Mouse (Mus musculus) stomach, embryonic 15.5 days (tissue): Measurements from ENCODE around the gene Igf2bp1. TPM values are rescaled to one million over a fixed set of nuclear protein-coding genes. Genes with fewer than 3 reads are reported as not detected.

Experiments
- ATAC-seq: fragments of 200-750 bp; cut with Nextera tagmentation; 2 replicates; pipeline ENCODE4 v1.8.0; 2017; ENCODE audit warnings: low read depth, moderate number of reproducible peaks, moderate TSS enrichment; ENCODE audit not compliant: insufficient read depth, low FRiP score
- H3K27ac ChIP-seq: fragments of 300-500 bp; sonication (generic); 2 replicates; pipeline ENCODE4 v1.5.1; 2015; ENCODE audit warnings: mild to moderate bottlenecking, inconsistent platforms
- H3K27me3 ChIP-seq: fragments of 300-500 bp; sonication (generic); replicated peaks from 2 replicates; pipeline ENCODE4 v1.6.1; 2015; ENCODE audit warnings: inconsistent platforms
- H3K36me3 ChIP-seq: fragments of 300-500 bp; sonication (generic); 2 replicates; pipeline ENCODE4 v1.6.1; 2015; ENCODE audit warnings: inconsistent platforms
- H3K4me1 ChIP-seq: fragments of 300-500 bp; sonication (generic); 2 replicates; pipeline ENCODE4 v1.6.1; 2015; ENCODE audit warnings: inconsistent platforms
- H3K4me2 ChIP-seq: fragments of 300-500 bp; sonication (generic); 2 replicates; pipeline ENCODE4 v1.6.1; 2015; ENCODE audit warnings: mild to moderate bottlenecking, inconsistent platforms
- H3K4me3 ChIP-seq: fragments of 300-500 bp; sonication (generic); replicated peaks from 2 replicates; pipeline ENCODE4 v1.5.1; 2015; ENCODE audit warnings: inconsistent platforms
- H3K9ac ChIP-seq: fragments of 300-500 bp; sonication (generic); 2 replicates; pipeline ENCODE4 v1.6.1; 2015; ENCODE audit warnings: inconsistent platforms
- H3K9me3 ChIP-seq: fragments of 300-500 bp; sonication (generic); 2 replicates; pipeline ENCODE4 v1.6.1; 2016; ENCODE audit warnings: inconsistent platforms
- WGBS: fragments of 180-500 bp; shearing (Covaris S2); methylation state at CpG from one replicate; pipeline ENCODE4 v1.1.7; 2015; 5-methylcytosine and 5-hydroxymethylcytosine counted together
- polyA plus RNA-seq: library from polyadenylated mRNA; unstranded; fragments of >200 nt; fragmentation: Nextera tagmentation; extraction: Ambion mirVana; gene quantifications from 2 replicates; pipeline ENCODE4 v1.2.1, GENCODE M21; 2015

Gene Igf2bp1
- polyA plus RNA-seq, 1 experiment from 2014 or later: 27.8 TPM

DNA sequence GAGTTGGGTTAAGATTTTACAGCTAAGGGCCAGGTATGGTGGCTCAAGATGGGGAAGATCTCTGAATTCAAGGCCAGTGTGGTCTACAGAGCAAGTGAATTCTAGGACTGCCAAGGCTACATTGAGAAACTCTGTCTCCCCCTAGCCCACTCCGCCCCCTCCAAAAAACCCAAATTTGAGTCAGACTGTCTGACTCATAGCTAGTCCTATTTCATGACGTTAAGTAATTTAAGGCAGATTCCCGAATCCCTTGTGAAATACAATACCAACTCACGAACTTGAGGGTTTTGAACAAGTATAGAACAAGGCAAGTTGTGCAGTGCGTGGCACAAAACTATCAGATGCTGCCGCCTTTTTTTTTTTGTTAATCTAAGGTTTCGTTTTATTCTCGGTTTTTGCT, 28.4 kb upstream of the Igf2bp1 start:
- 0 out of 2 replicates have a peak, but pooled peaks cover 4% of the 10 kb centered on the region for H3K4me1 ChIP-seq
- H3K36me3 ChIP-seq: 0 out of 2 replicates have a peak, but pooled peaks cover 1% of the 10 kb centered on the region
- H3K4me3 ChIP-seq: peak overlapping the region; percentile 78
- no peak for ATAC-seq
- peak overlapping the region; percentile 41; the same call in 1 of the 2 replicates for H3K27ac ChIP-seq
- H3K27me3 ChIP-seq: no peaks in the 10 kb centered on the region
- no peak overlapping the region; the same call in 1 of the 2 replicates for H3K9ac ChIP-seq
- peak overlapping the region; percentile 92 for H3K4me2 ChIP-seq
- H3K9me3 ChIP-seq: no peaks in the 10 kb centered on the region
- 42% methylated on average over 8 of the region's 8 CpGs for WGBS

DNA sequence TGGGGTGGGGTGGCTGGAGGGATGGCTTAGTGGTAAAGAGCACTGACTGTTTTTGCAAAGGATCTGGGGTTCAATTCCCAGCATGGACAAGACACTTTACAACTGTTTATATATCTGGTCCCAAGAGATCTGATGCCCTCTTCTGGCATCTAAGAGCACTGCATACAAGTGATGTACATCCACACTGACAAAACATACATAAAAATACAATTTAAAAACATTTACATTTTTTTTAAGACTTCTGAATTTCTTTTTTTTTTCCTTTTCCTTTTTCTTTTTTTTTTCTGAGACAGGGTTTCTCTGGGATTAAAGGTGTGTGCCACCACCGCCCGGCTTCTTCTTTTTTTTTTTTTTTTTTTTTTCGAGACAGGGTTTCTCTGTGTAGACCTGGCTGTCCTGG, 27.5 kb upstream of the Igf2bp1 start:
- no peak overlapping the region for H3K4me2 ChIP-seq
- no peak overlapping the region for H3K9ac ChIP-seq
- 77% methylated on average over 3 of the region's 3 CpGs for WGBS

DNA sequence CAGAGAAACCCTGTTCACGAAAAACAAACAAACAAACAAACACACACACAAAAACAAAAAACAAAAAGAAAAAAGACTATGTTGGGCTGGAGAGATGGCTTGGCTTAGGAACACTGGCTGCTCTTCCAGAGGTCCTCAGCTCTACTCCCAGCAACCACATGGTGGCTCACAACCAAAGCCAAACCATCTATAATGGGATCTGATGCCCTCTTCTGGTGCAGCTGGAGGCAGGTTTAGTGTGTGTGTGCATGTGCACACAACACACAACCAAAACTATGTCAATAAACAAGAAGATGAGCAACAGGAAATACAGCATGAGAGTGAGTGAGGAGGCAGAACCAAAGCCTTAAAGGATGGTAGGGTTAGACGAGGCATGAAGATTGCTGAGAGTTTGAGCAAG, 26.0 kb upstream of the Igf2bp1 start:
- Histone ChIP-seq H3K27me3 (no peaks in the 10 kb centered on the region), H3K4me1 (0 out of 2 replicates have a peak, but pooled peaks cover 3% of the 10 kb centered on the region), H3K36me3 (no peaks in the 10 kb centered on the region), H3K9ac (no peak overlapping the region), H3K27ac (no peak overlapping the region), H3K9me3 (no peaks in the 10 kb centered on the region), H3K4me2 (no peak overlapping the region), H3K4me3 (no peak overlapping the region)
- WGBS: 72% methylated on average over 2 of the region's 2 CpGs
- no peak for ATAC-seq

More for the DNA sequence above, 27.5 kb upstream of the Igf2bp1 start:
- H3K36me3 ChIP-seq: no peaks in the 10 kb centered on the region
- H3K9me3 ChIP-seq: no peaks in the 10 kb centered on the region
- no peak for ATAC-seq
- 0 out of 2 replicates have a peak, but pooled peaks cover 4% of the 10 kb centered on the region for H3K4me1 ChIP-seq
- no peaks in the 10 kb centered on the region for H3K27me3 ChIP-seq
- H3K4me3 ChIP-seq: no peak overlapping the region
- H3K27ac ChIP-seq: no peak overlapping the region

DNA sequence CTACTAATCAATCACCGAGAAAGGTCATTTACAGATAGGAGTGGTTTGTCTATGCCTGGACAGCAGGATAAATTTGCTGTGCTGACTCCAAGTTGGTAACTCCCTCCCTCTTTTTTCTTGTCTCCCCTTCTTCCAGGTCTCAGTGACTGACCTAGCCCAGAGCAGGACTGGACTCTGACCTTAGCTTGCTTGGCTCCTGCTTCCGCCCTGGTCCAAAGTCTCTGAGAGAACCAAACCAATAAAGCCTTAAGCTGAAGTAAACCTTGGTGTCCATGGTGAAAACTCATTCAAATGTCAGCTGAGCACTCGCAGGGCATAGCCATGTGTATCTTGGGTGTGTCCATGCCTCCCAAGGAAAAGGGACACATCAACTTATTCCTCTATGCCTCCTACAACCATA, 24.8 kb upstream of the Igf2bp1 start:
- Histone ChIP-seq H3K4me3 (no peak overlapping the region), H3K9me3 (no peaks in the 10 kb centered on the region), H3K27me3 (no peaks in the 10 kb centered on the region), H3K4me2 (no peak overlapping the region), H3K4me1 (no peaks in the 10 kb centered on the region), H3K27ac (no peak overlapping the region), H3K36me3 (no peaks in the 10 kb centered on the region), H3K9ac (no peak overlapping the region)
- ATAC-seq: no peak; the same call in 1 of the 2 replicates
- WGBS: 79% methylated on average over 3 of the region's 3 CpGs

DNA sequence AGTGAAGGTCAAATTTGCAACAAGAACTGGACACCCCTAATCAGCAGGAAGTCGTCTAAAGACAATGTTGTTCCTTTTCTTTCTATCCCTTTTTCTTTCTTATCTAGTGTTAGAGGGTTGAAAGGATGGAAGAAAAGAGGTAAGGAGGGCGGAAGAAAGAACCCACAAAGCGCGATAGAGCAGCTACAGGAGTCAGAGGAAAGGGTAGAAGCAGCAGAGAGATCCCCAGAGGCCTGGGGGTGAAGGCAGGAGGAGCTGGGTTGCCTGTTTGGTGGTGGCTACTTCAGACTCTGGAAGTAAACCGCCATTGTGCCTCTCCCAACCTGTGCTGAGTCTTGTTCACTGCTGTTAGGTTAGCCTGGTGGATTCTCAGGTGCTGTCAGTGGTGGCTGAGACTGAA, 22.4 kb upstream of the Igf2bp1 start:
- Histone ChIP-seq H3K9ac (no peak overlapping the region), H3K4me1 (no peaks in the 10 kb centered on the region), H3K4me2 (no peak overlapping the region), H3K4me3 (no peak overlapping the region), H3K27me3 (no peaks in the 10 kb centered on the region), H3K36me3 (no peaks in the 10 kb centered on the region), H3K9me3 (no peaks in the 10 kb centered on the region), H3K27ac (no peak overlapping the region)
- ATAC-seq: no peak
- WGBS: 53% methylated on average over 5 of the region's 5 CpGs

DNA sequence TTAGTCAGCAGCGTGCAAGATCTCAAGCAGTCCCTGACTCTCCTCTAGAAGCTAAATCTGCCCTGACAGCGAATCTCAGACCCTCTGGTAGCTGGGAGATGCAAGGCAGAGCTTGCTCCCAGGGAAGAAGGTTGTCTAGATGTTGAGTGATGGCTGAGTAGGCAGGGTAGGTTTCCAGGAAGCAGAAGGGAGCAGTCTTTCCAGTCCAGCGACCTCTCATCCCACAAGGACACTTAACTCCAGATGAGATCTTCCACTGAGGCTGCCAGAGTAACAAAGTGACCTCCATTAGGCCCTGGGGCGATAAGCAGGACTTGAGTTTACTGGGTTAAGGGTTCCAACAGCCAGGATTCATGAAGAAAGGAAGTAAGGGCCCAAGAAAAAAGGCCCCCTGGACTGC, 14.9 kb upstream of the Igf2bp1 start:
- no peak overlapping the region for H3K27ac ChIP-seq
- ATAC-seq: no peak
- no peak overlapping the region for H3K4me3 ChIP-seq
- H3K9me3 ChIP-seq: no peaks in the 10 kb centered on the region
- no peak overlapping the region for H3K9ac ChIP-seq
- 55% methylated on average over 4 of the region's 4 CpGs for WGBS
- H3K36me3 ChIP-seq: no peaks in the 10 kb centered on the region
- no peaks in the 10 kb centered on the region for H3K27me3 ChIP-seq
- H3K4me1 ChIP-seq: no peaks in the 10 kb centered on the region
- no peak overlapping the region for H3K4me2 ChIP-seq

DNA sequence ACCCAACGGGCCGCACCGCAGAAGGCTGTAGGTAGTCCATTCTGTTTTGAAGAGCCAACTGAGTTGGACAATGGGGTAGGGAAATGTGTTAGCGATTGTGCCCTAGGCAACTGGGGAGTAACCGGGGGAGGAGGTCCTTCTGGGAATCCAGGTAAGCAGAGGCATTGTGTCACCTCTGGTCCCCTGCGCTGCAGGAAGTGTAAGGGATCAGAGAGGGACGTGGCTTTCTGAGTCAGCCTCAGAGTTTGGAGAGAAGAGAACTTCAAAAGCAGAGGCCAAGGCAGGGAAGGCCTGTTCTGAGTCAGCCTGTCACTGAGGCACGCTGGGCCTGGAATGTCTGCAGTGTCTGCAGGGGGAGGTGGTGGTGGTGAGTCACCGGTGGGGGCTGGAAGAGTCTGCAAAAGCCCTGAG, 12.2 kb upstream of the Igf2bp1 start:
- H3K4me1 ChIP-seq: no peaks in the 10 kb centered on the region
- no peaks in the 10 kb centered on the region for H3K9me3 ChIP-seq
- no peaks in the 10 kb centered on the region for H3K36me3 ChIP-seq
- H3K4me2 ChIP-seq: no peak overlapping the region
- WGBS: 18% methylated on average over 9 of the region's 9 CpGs
- H3K27me3 ChIP-seq: peaks cover 1% of the 10 kb centered on the region; the same call in 1 of the 2 replicates
- no peak overlapping the region for H3K9ac ChIP-seq
- H3K4me3 ChIP-seq: no peak overlapping the region
- peak overlapping the region; percentile 31 for H3K27ac ChIP-seq
- ATAC-seq: peak; percentile 72; the same call in 1 of the 2 replicates

DNA sequence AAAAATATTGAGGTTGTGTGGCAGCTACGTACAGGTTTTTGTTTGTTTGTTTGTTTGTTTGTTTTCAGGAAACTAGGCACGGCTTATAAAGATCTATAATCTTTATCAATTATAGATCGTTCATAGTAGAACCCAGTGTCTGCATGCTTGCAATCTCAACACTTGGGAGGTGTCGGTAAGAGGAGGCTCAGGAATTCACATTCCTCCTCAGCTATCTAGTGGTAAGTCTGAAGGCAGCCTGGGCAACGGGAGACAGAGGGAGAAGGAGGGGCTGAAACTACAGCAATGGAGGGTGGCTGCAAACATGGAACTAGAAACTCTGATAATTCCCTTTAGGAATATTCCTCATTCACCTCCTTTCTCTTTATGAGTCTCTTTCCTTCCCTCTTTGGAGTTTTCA, 9.7 kb upstream of the Igf2bp1 start:
- H3K36me3 ChIP-seq: no peaks in the 10 kb centered on the region
- H3K9me3 ChIP-seq: no peaks in the 10 kb centered on the region
- peaks cover 5% of the 10 kb centered on the region; the same call in 1 of the 2 replicates for H3K27me3 ChIP-seq
- no peak overlapping the region for H3K4me3 ChIP-seq
- H3K9ac ChIP-seq: no peak overlapping the region
- 30% methylated on average over 5 of the region's 5 CpGs for WGBS
- no peaks in the 10 kb centered on the region for H3K4me1 ChIP-seq
- ATAC-seq: no peak
- H3K4me2 ChIP-seq: no peak overlapping the region
- H3K27ac ChIP-seq: no peak overlapping the region

DNA sequence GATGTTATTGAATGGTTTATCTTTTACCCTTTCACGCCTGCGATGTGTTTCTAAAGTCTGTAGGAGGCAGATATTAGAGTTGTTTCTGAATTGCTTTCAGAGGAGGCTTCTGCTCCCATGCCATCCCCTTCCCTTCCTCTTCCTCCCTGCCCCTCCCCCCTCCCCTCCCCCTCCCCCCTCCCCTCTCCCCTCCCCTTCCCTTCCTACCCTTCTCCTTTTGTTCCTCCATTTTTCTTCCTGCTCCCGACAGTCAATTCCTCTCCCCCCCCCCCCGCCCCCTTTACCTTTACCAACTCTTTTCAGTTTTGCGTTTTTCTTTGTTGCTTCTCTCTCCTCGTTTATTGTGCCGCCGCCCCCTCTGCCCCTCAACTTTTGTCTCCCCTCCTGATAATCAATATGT, 6.2 kb upstream of the Igf2bp1 start:
- no peak overlapping the region for H3K9ac ChIP-seq
- no peak overlapping the region for H3K27ac ChIP-seq
- H3K9me3 ChIP-seq: no peaks in the 10 kb centered on the region
- H3K4me1 ChIP-seq: peaks cover 5% of the 10 kb centered on the region; the same call in 1 of the 2 replicates
- ATAC-seq: no peak
- H3K4me2 ChIP-seq: no peak overlapping the region
- H3K27me3 ChIP-seq: peaks cover 10% of the 10 kb centered on the region
- no peaks in the 10 kb centered on the region for H3K36me3 ChIP-seq
- H3K4me3 ChIP-seq: no peak overlapping the region
- 5% methylated on average over 6 of the region's 8 CpGs for WGBS

DNA sequence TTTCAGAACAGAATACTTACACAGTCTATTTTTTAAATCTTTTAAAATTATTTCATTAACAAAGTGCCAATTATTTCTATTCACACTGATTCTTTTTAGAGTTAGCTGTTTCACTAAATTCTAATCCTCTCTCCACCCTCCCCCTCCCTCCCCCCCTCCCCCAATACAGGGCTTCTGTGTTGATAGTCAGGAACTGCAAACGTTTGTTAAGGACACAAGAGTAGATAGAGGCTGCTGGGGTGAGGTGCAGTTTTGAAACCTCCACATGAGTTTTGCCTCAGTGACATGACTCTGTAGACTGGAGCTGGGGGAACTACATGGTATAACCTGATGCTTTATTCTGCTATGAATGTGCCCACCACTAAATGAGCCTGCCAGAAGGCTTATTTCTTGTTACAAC, 3.1 kb upstream of the Igf2bp1 start:
- Histone ChIP-seq H3K27me3 (peaks cover 11% of the 10 kb centered on the region), H3K4me1 (peaks cover 14% of the 10 kb centered on the region; the same call in 1 of the 2 replicates), H3K4me3 (no peak overlapping the region), H3K9me3 (no peaks in the 10 kb centered on the region), H3K27ac (no peak overlapping the region), H3K9ac (no peak overlapping the region), H3K4me2 (no peak overlapping the region), H3K36me3 (no peaks in the 10 kb centered on the region)
- whole genome bisulfite sequencing: 7% methylated on average over 1 of the region's 1 CpGs
- ATAC-seq: no peak

DNA sequence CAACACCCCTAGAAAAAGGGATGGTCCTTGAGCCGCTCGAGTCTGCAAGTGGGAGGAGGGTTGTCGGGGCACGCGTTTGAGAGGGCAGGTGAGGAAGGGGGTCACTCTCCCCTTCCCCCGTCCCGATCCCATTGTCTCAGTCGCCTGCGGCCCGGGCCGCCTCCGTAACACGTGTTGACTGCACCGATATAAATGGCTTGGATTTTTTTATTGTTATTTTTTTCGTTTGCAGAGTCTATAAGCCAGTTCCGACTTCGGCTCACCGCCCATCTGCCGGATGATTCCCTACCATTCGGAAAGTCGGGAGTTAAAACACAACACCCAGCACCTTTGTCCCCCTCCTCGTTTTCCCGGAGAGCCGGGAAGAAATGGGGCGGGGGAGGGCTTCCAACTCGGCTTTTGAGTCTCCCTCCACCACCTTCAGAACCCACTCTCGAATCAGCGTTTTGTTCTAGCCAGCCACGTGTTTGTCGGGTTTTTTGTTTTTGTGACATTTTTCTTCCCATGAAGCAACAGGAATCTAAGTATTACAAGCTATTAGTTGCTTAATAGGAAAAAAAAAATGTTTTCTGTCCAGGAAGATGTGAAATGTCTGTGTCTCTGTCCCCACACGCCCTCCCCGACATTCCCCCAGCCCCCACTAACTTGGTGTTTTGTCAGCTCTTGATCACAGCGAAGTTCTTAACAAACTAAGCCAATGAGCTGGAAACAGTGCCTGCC, 1.9 kb upstream of the Igf2bp1 start:
- 0 out of 2 replicates have a peak, but pooled peaks have one; percentile 1 for ATAC-seq
- H3K27me3 ChIP-seq: peaks cover 7% of the 10 kb centered on the region
- peaks cover 14% of the 10 kb centered on the region; the same call in 1 of the 2 replicates for H3K4me1 ChIP-seq
- H3K4me2 ChIP-seq: peak overlapping the region; percentile 98
- peak overlapping the region; percentile 39 for H3K9ac ChIP-seq
- peak overlapping the region; percentile 68 for H3K4me3 ChIP-seq
- H3K27ac ChIP-seq: peak overlapping the region; percentile 93
- 2% methylated on average over 33 of the region's 33 CpGs for WGBS
- no peaks in the 10 kb centered on the region for H3K9me3 ChIP-seq
- H3K36me3 ChIP-seq: no peaks in the 10 kb centered on the region

DNA sequence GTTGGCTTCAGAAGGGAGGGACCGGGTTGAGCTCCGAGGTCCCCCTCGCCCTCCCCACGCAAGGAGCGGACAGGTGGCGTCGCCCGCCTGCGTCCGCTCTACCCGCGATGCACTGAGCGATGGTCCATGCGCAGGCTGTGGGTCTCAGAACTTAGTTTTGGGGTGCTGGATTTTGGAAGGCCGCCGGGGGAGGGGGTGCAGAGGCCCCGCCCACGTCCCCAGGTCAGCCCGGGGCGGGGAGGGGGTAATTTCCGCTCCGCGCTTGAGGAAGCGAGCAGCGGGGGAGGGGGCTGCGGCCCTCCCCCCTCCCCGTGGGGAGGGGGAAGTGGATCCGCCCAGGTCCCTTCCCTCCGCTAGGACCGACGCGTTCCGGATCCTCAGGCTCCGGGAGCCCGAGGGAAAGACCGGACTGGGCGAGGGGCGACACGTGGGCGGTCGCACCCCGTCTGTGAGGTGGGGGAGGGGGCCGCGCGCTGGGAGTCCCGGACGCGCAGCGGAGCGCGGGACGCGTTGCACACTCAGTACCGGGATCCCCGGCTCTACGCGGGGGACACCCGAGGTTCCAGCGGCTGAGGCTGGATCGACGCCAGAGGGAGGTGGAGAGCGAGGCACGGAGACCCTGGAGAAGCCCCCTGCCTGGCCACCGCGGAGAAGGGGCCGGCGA, 1.2 kb upstream of the Igf2bp1 start:
- peaks cover 19% of the 10 kb centered on the region for H3K4me1 ChIP-seq
- no peaks in the 10 kb centered on the region for H3K9me3 ChIP-seq
- under 1% methylated on average over 66 of the region's 67 CpGs for whole genome bisulfite sequencing
- H3K4me3 ChIP-seq: peak overlapping the region; percentile 68
- H3K9ac ChIP-seq: peak overlapping the region; percentile 39
- peak; percentile 54; the same call in 1 of the 2 replicates for ATAC-seq
- peaks cover 7% of the 10 kb centered on the region; the same call in 1 of the 2 replicates for H3K27me3 ChIP-seq
- peak overlapping the region; percentile 98 for H3K4me2 ChIP-seq
- H3K27ac ChIP-seq: peak overlapping the region; percentile 93
- no peaks in the 10 kb centered on the region for H3K36me3 ChIP-seq
